Mouse (Mus musculus): ENCODE data around the gene Ntn4.

Ntn4 gene

GRCm38 (mm10) chr10:93641821-93642746 lies 1.6 kb downstream of the Ntn4 start:
- in situ Hi-C loops (cut with MboI, MseI), result no loop called here

GRCm38 (mm10) chr10:93642897-93643296 lies 2.4 kb downstream of the Ntn4 start:
- in situ Hi-C loops (cut with MboI, MseI), result no loop called here

GRCm38 (mm10) chr10:93644451-93644941 lies 4.0 kb downstream of the Ntn4 start:
- in situ Hi-C loops (cut with MboI, MseI), result no loop called here

- in situ Hi-C loops (cut with MboI, MseI), result no loop called here
Measured at GRCm38 (mm10) chr10:93647655-93648561, 7.4 kb downstream of the Ntn4 start.

- in situ Hi-C loops (cut with MboI, MseI), result no loop called here
Measured at GRCm38 (mm10) chr10:93648598-93649102, 8.2 kb downstream of the Ntn4 start.

- in situ Hi-C loops (cut with MboI, MseI), result no loop called here
Measured at GRCm38 (mm10) chr10:93649127-93649526, 8.6 kb downstream of the Ntn4 start.

GRCm38 (mm10) chr10:93649600-93649999 lies 9.1 kb downstream of the Ntn4 start:
- in situ Hi-C loops (cut with MboI, MseI), result no loop called here

GRCm38 (mm10) chr10:93653322-93653721 lies 12.8 kb downstream of the Ntn4 start:
- in situ Hi-C loops (cut with MboI, MseI), result no loop called here

GRCm38 (mm10) chr10:93655428-93655827 lies 14.9 kb downstream of the Ntn4 start:
- in situ Hi-C loops (cut with MboI, MseI), result no loop called here

- in situ Hi-C loops (cut with MboI, MseI), result no loop called here
Measured at GRCm38 (mm10) chr10:93659792-93660191, 19.3 kb downstream of the Ntn4 start.

GRCm38 (mm10) chr10:93661348-93661991 lies 21.0 kb downstream of the Ntn4 start:
- in situ Hi-C loops (cut with MboI, MseI), result no loop called here

- in situ Hi-C loops (cut with MboI, MseI), result no loop called here
Measured at GRCm38 (mm10) chr10:93662018-93662417, 21.5 kb downstream of the Ntn4 start.

GRCm38 (mm10) chr10:93666222-93666621 lies 25.7 kb downstream of the Ntn4 start:
- in situ Hi-C loops (cut with MboI, MseI), result no loop called here

- in situ Hi-C loops (cut with MboI, MseI), result no loop called here
Measured at GRCm38 (mm10) chr10:93666996-93667395, 26.5 kb downstream of the Ntn4 start.

- in situ Hi-C loops (cut with MboI, MseI), result loop anchor here (10.0 kb wide), 1 partner anchor 1762 kb away; no protein-coding TSS in a partner anchor
Measured at GRCm38 (mm10) chr10:93672646-93673479, 32.4 kb downstream of the Ntn4 start.

GRCm38 (mm10) chr10:93679191-93680007 lies 38.9 kb downstream of the Ntn4 start:
- in situ Hi-C loops (cut with MboI, MseI), result loop anchor here (10.0 kb wide), 1 partner anchor 1755 kb away; no protein-coding TSS in a partner anchor

GRCm38 (mm10) chr10:93680680-93681377 lies 40.3 kb downstream of the Ntn4 start:
- in situ Hi-C loops (cut with MboI, MseI), result no loop called here

- in situ Hi-C loops (cut with MboI, MseI), result no loop called here
Measured at GRCm38 (mm10) chr10:93682185-93682747, 41.8 kb downstream of the Ntn4 start.

Data from T-helper 2 cell (primary cell).